Mouse (Mus musculus) spleen, adult 2 months (tissue): ENCODE data around the gene Ube2k. TPM values are rescaled to one million over a fixed set of nuclear protein-coding genes. Genes with fewer than 3 reads are reported as not detected.

Experiments used
- DNase-seq, 2 experiments: peaks; one replicate each; pipeline versions ENCODE4 v3.0.0 to v3.0.0-alpha.2; 2012 to 2021; ENCODE audit warnings: low spot score in 2 of 2, low read depth in 1 of 2
- H3K27ac ChIP-seq: fragments of 200-500 bp; 2 replicates; pipeline ENCODE4 v1.5.1; 2012; ENCODE audit warnings: low read length, inconsistent platforms; ENCODE audit not compliant: insufficient read depth
- H3K27me3 ChIP-seq: fragments of 200-500 bp; 2 replicates; pipeline ENCODE4 v1.6.1; 2012; ENCODE audit warnings: mild to moderate bottlenecking, moderate library complexity, low read length, inconsistent platforms; ENCODE audit not compliant: control insufficient read depth, insufficient read depth
- H3K36me3 ChIP-seq: fragments of 200-500 bp; 2 replicates; pipeline ENCODE4 v1.6.1; 2012; ENCODE audit warnings: mild to moderate bottlenecking, low read length, inconsistent platforms; ENCODE audit not compliant: control insufficient read depth, insufficient read depth
- H3K4me1 ChIP-seq: fragments of 200-500 bp; 2 replicates; pipeline ENCODE4 v1.6.1; 2011; ENCODE audit warnings: inconsistent platforms; ENCODE audit not compliant: control insufficient read depth, insufficient read depth, insufficient read length
- H3K4me3 ChIP-seq: fragments of 200-500 bp; 2 replicates; pipeline ENCODE4 v1.5.1; 2011; ENCODE audit warnings: mild to moderate bottlenecking, inconsistent platforms; ENCODE audit not compliant: insufficient read depth, insufficient read length; ENCODE audit errors: extremely low read depth
- CTCF ChIP-seq: fragments of 200-500 bp; IDR thresholded peaks from 2 replicates; pipeline ENCODE4 v1.5.1; 2011; ENCODE audit warnings: mild to moderate bottlenecking, inconsistent platforms; ENCODE audit not compliant: insufficient read depth, insufficient read length, insufficient replicate concordance; ENCODE audit errors: extremely low read depth
- POLR2A ChIP-seq: fragments of 200-500 bp; IDR thresholded peaks from 2 replicates; pipeline ENCODE4 v1.6.1; 2011; ENCODE audit warnings: low read depth, low read length, inconsistent platforms
- WGBS: fragments of 180-500 bp; shearing (Covaris S2); methylation state at CpG from one replicate; pipeline ENCODE4 v1.1.7; 2018; 5-methylcytosine and 5-hydroxymethylcytosine counted together
- polyA plus RNA-seq: library from polyadenylated mRNA; depleted of rRNA; stranded (reverse); fragments of >200 nt; gene quantifications from 2 replicates; pipeline ENCODE4 v1.2.3, GENCODE M21; 2012; rRNA removed

Gene Ube2k
- polyA plus RNA-seq: 9.7 and 11.7 TPM in 2 replicates

- no peaks in the 10 kb centered on the region for H3K36me3 ChIP-seq
- H3K4me1 ChIP-seq: peaks cover 2% of the 10 kb centered on the region
- H3K4me3 ChIP-seq: peak within 1 kb of the TSS; percentile 80
- TF ChIP-seq POLR2A (peak; percentile 49; the same call in 1 of the 2 replicates), CTCF (no peak)
- H3K27me3 ChIP-seq: no peaks in the 10 kb centered on the region
- H3K27ac ChIP-seq: peak within 1 kb of the TSS; percentile 96
- peak; percentile 83 to 90 for DNase-seq
- WGBS: under 1% methylated on average over 66 of the region's 66 CpGs
These were observed at the start of gene Ube2k, which contains the start of gene Smim14 for GRCm38 (mm10) chr5:65536751-65537419. Gene Ube2k, plus strand, starts transcription at chr5:65537233. Gene Smim14, minus strand, starts transcription at chr5:65537184.

GRCm38 (mm10) chr5:65487381-65487780 is 49.7 kb upstream of the Ube2k start:
- H3K4me3 ChIP-seq: peak overlapping the region; percentile 19; the same call in 1 of the 2 replicates
- WGBS: 33% methylated on average over 10 of the region's 10 CpGs
- peak in 1 of 2 experiments; percentile 25 for DNase-seq
- H3K27ac ChIP-seq: peak overlapping the region; percentile 92
- TF ChIP-seq POLR2A (no peak), CTCF (no peak)
- peaks cover 14% of the 10 kb centered on the region for H3K4me1 ChIP-seq
- peaks cover 3% of the 10 kb centered on the region; the same call in 1 of the 2 replicates for H3K36me3 ChIP-seq
- no peaks in the 10 kb centered on the region for H3K27me3 ChIP-seq

- Histone ChIP-seq H3K4me1 (peaks cover 14% of the 10 kb centered on the region), H3K36me3 (peaks cover 3% of the 10 kb centered on the region; the same call in 1 of the 2 replicates), H3K27me3 (no peaks in the 10 kb centered on the region), H3K27ac (peak overlapping the region; percentile 92), H3K4me3 (peak overlapping the region; percentile 10; the same call in 1 of the 2 replicates)
- peak in 1 of 2 experiments; percentile 17 for DNase-seq
- no peak for TF ChIP-seq CTCF
- TF ChIP-seq POLR2A: no peak
- WGBS: 35% methylated on average over 7 of the region's 7 CpGs
These were observed 48.3 kb upstream of the Ube2k start for GRCm38 (mm10) chr5:65488725-65489124.

GRCm38 (mm10) chr5:65489830-65490229 is 47.2 kb upstream of the Ube2k start:
- peak overlapping the region; percentile 16; the same call in 1 of the 2 replicates for H3K4me3 ChIP-seq
- H3K4me1 ChIP-seq: peaks cover 7% of the 10 kb centered on the region; the same call in 1 of the 2 replicates
- 24% methylated on average over 4 of the region's 4 CpGs for WGBS
- no peak for DNase-seq
- peak overlapping the region; percentile 92 for H3K27ac ChIP-seq
- TF ChIP-seq POLR2A (no peak), CTCF (no peak)
- H3K27me3 ChIP-seq: no peaks in the 10 kb centered on the region
- peaks cover 3% of the 10 kb centered on the region; the same call in 1 of the 2 replicates for H3K36me3 ChIP-seq

- TF ChIP-seq CTCF (peak; percentile 17; the same call in 1 of the 2 replicates), POLR2A (no peak)
- WGBS: under 1% methylated on average over 46 of the region's 57 CpGs
- DNase-seq: peak; percentile 74 to 79
- Histone ChIP-seq H3K4me3 (peak overlapping the region; percentile 60), H3K27me3 (no peaks in the 10 kb centered on the region), H3K27ac (peak overlapping the region; percentile 93), H3K36me3 (peaks cover 3% of the 10 kb centered on the region; the same call in 1 of the 2 replicates), H3K4me1 (peaks cover 7% of the 10 kb centered on the region; the same call in 1 of the 2 replicates)
These were observed 45.0 kb upstream of the Ube2k start for GRCm38 (mm10) chr5:65491767-65492715.

- peak within 1 kb of the TSS; percentile 93 for H3K27ac ChIP-seq
- H3K27me3 ChIP-seq: no peaks in the 10 kb centered on the region
- peaks cover 3% of the 10 kb centered on the region; the same call in 1 of the 2 replicates for H3K36me3 ChIP-seq
- TF ChIP-seq CTCF (no peak), POLR2A (peak; percentile 86)
- H3K4me1 ChIP-seq: peaks cover 7% of the 10 kb centered on the region; the same call in 1 of the 2 replicates
- under 1% methylated on average over 62 of the region's 69 CpGs for WGBS
- peak; percentile 96 to 97 for DNase-seq
- peak within 1 kb of the TSS; percentile 60 for H3K4me3 ChIP-seq
These were observed 44.1 kb upstream of the Ube2k start, which contains the start of gene Gm43552 for GRCm38 (mm10) chr5:65492716-65493531. Gene Gm43552, minus strand, starts transcription at chr5:65492833.
